Mouse (Mus musculus) stomach, embryonic 14.5 days (tissue): ENCODE results near the gene Nfatc2. TPM values are rescaled to one million over a fixed set of nuclear protein-coding genes. Genes with fewer than 3 reads are reported as not detected.

ENCODE experiments used
- ATAC-seq: fragments of 200-750 bp; cut with Nextera tagmentation; 2 replicates; pipeline ENCODE4 v1.8.0; 2017; ENCODE audit warnings: low read depth, moderate TSS enrichment; ENCODE audit not compliant: insufficient number of reproducible peaks, insufficient read depth, low FRiP score
- H3K27ac ChIP-seq: fragments of 300-500 bp; sonication (generic); 2 replicates; pipeline ENCODE4 v1.5.1; 2014; ENCODE audit warnings: mild to moderate bottlenecking, low read length, moderate library complexity, mixed read lengths
- H3K27me3 ChIP-seq: fragments of 300-500 bp; sonication (generic); 2 replicates; pipeline ENCODE4 v1.6.1; 2014; ENCODE audit warnings: low read length, control low read depth, mixed read lengths; ENCODE audit not compliant: control insufficient read depth, insufficient read depth
- H3K36me3 ChIP-seq: fragments of 300-500 bp; sonication (generic); 2 replicates; pipeline ENCODE4 v1.6.1; 2014; ENCODE audit warnings: mild to moderate bottlenecking, control low read depth, low read length, moderate library complexity, mixed read lengths; ENCODE audit not compliant: control insufficient read depth, insufficient read depth
- H3K4me1 ChIP-seq: fragments of 300-500 bp; sonication (generic); 2 replicates; pipeline ENCODE4 v1.6.1; 2014; ENCODE audit warnings: low read length, control low read depth, mixed read lengths; ENCODE audit not compliant: control insufficient read depth, insufficient read depth
- H3K4me2 ChIP-seq: fragments of 300-500 bp; sonication (generic); replicated peaks from 2 replicates; pipeline ENCODE4 v1.6.1; 2014; ENCODE audit warnings: low read depth, low read length, control low read depth
- H3K4me3 ChIP-seq: fragments of 300-500 bp; sonication (generic); 2 replicates; pipeline ENCODE4 v1.5.1; 2014; ENCODE audit warnings: low read depth, low read length, control low read depth
- H3K9ac ChIP-seq: fragments of 300-500 bp; sonication (generic); replicated peaks from 2 replicates; pipeline ENCODE4 v1.6.1; 2014; ENCODE audit warnings: low read depth, mild to moderate bottlenecking, control low read depth, low read length, moderate library complexity, mixed read lengths
- H3K9me3 ChIP-seq: fragments of 300-500 bp; sonication (generic); 2 replicates; pipeline ENCODE4 v1.6.1; 2016; ENCODE audit warnings: low read depth, low read length, control low read depth; ENCODE audit not compliant: control insufficient read depth
- WGBS: fragments of 180-500 bp; shearing (Covaris S2); extraction: QIAGEN DNeasy Blood & Tissue Kit; methylation state at CpG from one replicate; pipeline ENCODE4 v1.1.7; 2014; 5-methylcytosine and 5-hydroxymethylcytosine counted together
- polyA plus RNA-seq: library from polyadenylated mRNA; unstranded; fragments of >200 nt; fragmentation: Nextera tagmentation; extraction: Ambion mirVana; gene quantifications from 2 replicates; pipeline ENCODE4 v1.2.1, GENCODE M21; 2014

Nfatc2 gene
- polyA plus RNA-seq, 1 experiment from 2014 or later = 3.5 TPM

DNA sequence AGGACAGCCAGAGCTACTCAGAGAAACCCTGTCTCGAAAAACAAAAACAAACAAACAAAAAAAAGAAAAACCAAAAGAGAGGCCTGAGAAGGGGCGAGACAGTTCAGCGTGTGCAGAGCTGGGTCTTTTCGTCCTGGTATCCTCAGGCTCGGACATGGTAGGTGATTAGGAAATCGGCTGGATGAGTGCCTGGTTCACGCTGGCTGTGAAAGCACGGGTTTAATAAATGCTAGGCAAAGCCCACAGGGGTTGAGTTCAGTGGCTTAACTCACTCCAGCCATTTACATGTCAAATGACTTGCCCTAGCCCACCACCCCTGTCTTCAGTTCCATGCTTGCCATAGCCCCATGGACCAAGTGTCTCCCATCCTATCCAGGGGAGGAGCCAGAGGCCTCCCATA, 14.3 kb downstream of the Nfatc2 start:
- Histone ChIP-seq H3K36me3 (no peaks in the 10 kb centered on the region), H3K27me3 (peaks cover 19% of the 10 kb centered on the region), H3K4me2 (no peak overlapping the region), H3K4me1 (peaks cover 12% of the 10 kb centered on the region; the same call in 1 of the 2 replicates), H3K27ac (no peak overlapping the region), H3K9me3 (no peaks in the 10 kb centered on the region), H3K4me3 (no peak overlapping the region), H3K9ac (no peak overlapping the region)
- WGBS = 84% methylated on average over 8 of the region's 8 CpGs
- no peak for ATAC-seq

DNA sequence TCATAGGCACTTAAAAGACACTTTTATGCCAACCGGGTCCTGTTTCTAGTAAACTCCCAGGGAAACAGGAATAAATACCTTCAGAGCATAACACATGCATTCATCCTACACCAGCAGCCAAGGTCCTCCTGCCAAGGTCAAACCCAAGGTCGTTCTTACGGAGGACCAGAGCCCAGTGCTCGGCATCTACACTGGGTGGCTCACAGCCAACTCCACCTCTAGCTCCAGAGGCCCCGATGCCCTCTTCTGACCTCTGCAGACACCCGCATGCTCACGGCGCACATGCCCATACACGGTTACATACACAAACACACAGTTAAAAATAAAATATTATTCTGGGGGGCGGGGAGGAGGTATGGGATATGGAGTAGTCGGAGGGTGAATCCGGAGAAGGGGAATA, 14.9 kb downstream of the Nfatc2 start:
- no peaks in the 10 kb centered on the region for H3K9me3 ChIP-seq
- ATAC-seq = no peak

GRCm38 (mm10) chr2:168584857-168585256, 16.6 kb downstream of the Nfatc2 start:
- Histone ChIP-seq H3K9me3 (no peaks in the 10 kb centered on the region), H3K4me2 (no peak overlapping the region), H3K4me1 (peaks cover 24% of the 10 kb centered on the region; the same call in 1 of the 2 replicates), H3K36me3 (no peaks in the 10 kb centered on the region), H3K4me3 (no peak overlapping the region), H3K27me3 (peaks cover 9% of the 10 kb centered on the region), H3K27ac (no peak overlapping the region), H3K9ac (no peak overlapping the region)
- no peak for ATAC-seq
- WGBS = 84% methylated on average over 6 of the region's 6 CpGs

More for the DNA sequence above, 14.9 kb downstream of the Nfatc2 start:
- Histone ChIP-seq H3K4me1 (peaks cover 14% of the 10 kb centered on the region; the same call in 1 of the 2 replicates), H3K4me3 (no peak overlapping the region), H3K27ac (no peak overlapping the region), H3K36me3 (no peaks in the 10 kb centered on the region), H3K4me2 (no peak overlapping the region), H3K9ac (no peak overlapping the region), H3K27me3 (peaks cover 19% of the 10 kb centered on the region)
- WGBS = 83% methylated on average over 12 of the region's 12 CpGs

- Histone ChIP-seq H3K27ac (no peak overlapping the region), H3K27me3 (peaks cover 4% of the 10 kb centered on the region), H3K36me3 (no peaks in the 10 kb centered on the region), H3K4me2 (no peak overlapping the region), H3K4me1 (peaks cover 21% of the 10 kb centered on the region; the same call in 1 of the 2 replicates), H3K4me3 (no peak overlapping the region), H3K9me3 (no peaks in the 10 kb centered on the region), H3K9ac (no peak overlapping the region)
- no peak for ATAC-seq
- 73% methylated on average over 8 of the region's 8 CpGs for WGBS
These were observed 17.0 kb downstream of the Nfatc2 start for GRCm38 (mm10) chr2:168584408-168584807.

DNA sequence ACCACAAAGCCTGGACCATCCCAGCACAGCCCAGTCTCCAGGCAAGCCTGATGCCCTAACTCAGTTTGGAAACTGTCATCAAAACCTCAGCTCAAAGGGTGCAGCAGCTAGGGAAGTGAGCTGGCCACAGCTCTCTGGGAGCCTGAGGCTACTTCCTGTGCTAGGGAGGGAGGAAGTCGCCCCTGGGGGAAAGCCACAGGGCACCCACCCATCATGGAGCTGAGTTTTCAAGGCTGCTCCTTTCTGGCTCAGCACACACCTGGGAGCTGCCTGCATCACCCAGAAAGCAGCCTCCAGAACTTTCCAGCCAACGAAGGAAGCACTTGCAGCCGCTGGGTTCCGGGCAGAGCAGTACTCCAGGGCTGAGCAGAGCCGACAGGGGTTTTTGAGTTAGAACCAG, 18.4 kb downstream of the Nfatc2 start:
- no peaks in the 10 kb centered on the region for H3K27me3 ChIP-seq
- H3K27ac ChIP-seq = no peak overlapping the region
- H3K4me2 ChIP-seq = no peak overlapping the region
- 70% methylated on average over 5 of the region's 5 CpGs for WGBS
- H3K9ac ChIP-seq = no peak overlapping the region
- no peak for ATAC-seq
- no peaks in the 10 kb centered on the region for H3K9me3 ChIP-seq
- H3K4me3 ChIP-seq = no peak overlapping the region
- no peaks in the 10 kb centered on the region for H3K36me3 ChIP-seq
- H3K4me1 ChIP-seq = peaks cover 25% of the 10 kb centered on the region

DNA sequence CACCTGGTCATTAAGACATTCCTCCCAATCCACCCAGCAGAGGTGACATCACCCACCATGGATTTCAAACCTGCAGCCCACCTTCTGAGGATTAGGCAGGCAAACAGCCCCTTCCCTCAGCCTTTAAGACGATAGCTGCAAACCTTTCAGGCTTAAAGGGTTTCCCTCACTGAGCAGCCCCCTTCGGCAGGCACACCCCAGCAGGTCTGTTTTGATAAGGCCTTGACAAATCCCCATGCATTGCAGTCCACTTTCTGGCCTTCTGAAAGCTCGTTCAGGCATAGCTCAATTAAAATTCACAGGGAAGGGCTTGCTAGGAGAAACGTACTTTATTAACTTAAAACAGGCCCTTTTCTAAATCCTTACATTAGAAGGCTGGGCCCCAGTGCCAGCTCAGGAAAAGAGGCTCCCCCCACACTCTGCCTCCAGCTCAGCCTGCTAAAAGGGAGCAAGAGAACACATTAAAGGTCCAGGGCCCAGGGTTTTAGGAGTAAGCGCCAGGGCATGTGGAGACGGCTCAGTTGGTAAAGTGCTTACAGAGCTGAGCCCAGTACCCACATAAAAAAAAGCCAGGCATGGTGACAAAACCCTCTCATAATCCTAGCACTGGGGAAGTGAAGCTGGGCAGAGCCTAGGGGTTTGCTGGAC, 20.1 kb downstream of the Nfatc2 start:
- WGBS = 45% methylated on average over 6 of the region's 6 CpGs
- Histone ChIP-seq H3K4me2 (no peak overlapping the region), H3K36me3 (no peaks in the 10 kb centered on the region), H3K9me3 (no peaks in the 10 kb centered on the region), H3K4me3 (no peak overlapping the region), H3K27ac (no peak overlapping the region), H3K27me3 (no peaks in the 10 kb centered on the region), H3K9ac (no peak overlapping the region), H3K4me1 (peaks cover 35% of the 10 kb centered on the region)
- ATAC-seq = no peak

GRCm38 (mm10) chr2:168580295-168580915, 21.1 kb downstream of the Nfatc2 start:
- Histone ChIP-seq H3K27ac (no peak overlapping the region), H3K36me3 (no peaks in the 10 kb centered on the region), H3K27me3 (no peaks in the 10 kb centered on the region), H3K4me3 (no peak overlapping the region), H3K9ac (0 out of 2 replicates have a peak overlapping the region, but pooled peaks have one; percentile 14), H3K4me2 (0 out of 2 replicates have a peak overlapping the region, but pooled peaks have one; percentile 4), H3K4me1 (peaks cover 37% of the 10 kb centered on the region), H3K9me3 (no peaks in the 10 kb centered on the region)
- 48% methylated on average over 22 of the region's 22 CpGs for WGBS
- ATAC-seq = no peak

DNA sequence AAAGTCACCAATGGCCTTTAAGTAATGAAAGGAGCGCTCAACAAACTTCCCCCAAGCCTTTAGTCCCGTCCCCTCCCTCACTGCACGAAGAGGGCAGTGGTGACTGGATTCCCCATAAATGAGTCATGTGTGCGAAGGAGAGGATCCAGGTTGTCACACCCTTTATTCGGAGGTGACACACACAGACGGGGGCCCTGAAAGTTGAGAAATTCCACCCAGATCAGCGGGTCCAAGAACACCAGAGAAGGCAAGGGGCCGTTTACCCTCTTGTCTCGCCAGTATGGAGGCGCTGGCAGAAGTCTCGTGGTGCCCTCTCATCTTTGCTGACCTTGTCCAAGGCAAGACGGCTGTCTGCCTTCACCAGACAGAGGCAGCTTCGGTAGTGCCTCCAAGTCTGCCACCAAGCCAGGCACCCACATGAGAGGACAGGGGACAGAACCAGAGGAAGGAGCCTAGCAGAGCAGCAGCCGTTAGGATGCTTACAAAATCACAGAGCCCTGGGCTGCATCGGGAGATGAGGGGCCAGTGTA, 21.8 kb downstream of the Nfatc2 start:
- no peak for ATAC-seq
- 70% methylated on average over 15 of the region's 15 CpGs for WGBS
- no peak overlapping the region for H3K9ac ChIP-seq

More for the DNA sequence above, 21.8 kb downstream of the Nfatc2 start:
- Histone ChIP-seq H3K4me2 (no peak overlapping the region), H3K27me3 (no peaks in the 10 kb centered on the region), H3K4me3 (no peak overlapping the region), H3K4me1 (peaks cover 44% of the 10 kb centered on the region), H3K27ac (no peak overlapping the region), H3K9me3 (no peaks in the 10 kb centered on the region), H3K36me3 (no peaks in the 10 kb centered on the region)
